Mouse (Mus musculus) intestine, embryonic 14.5 days (tissue): Measurements from ENCODE around the gene Pm20d1. TPM values are rescaled to one million over a fixed set of nuclear protein-coding genes. Genes with fewer than 3 reads are reported as not detected.
A peak's percentile ranks its signal among the peaks of the same experiment; 100 is the strongest.

Source experiments
- ATAC-seq: fragments of 200-750 bp; cut with Nextera tagmentation; replicated peaks from 2 replicates; pipeline ENCODE4 v1.8.0; 2017; ENCODE audit warnings: low read depth, moderate number of reproducible peaks, moderate TSS enrichment, moderate library complexity; ENCODE audit not compliant: low FRiP score, low TSS enrichment
- DNase-seq: peaks from one replicate; pipeline ENCODE4 v3.0.0-alpha.2; 2018; ENCODE audit warnings: low spot score
- H3K27ac ChIP-seq: fragments of 300-500 bp; sonication (generic); 2 replicates; pipeline ENCODE4 v1.5.1; 2014; ENCODE audit warnings: low read depth, mild to moderate bottlenecking, control low read depth
- H3K27me3 ChIP-seq: fragments of 300-500 bp; sonication (generic); replicated peaks from 2 replicates; pipeline ENCODE4 v1.6.1; 2014; ENCODE audit warnings: low read length, control low read depth; ENCODE audit not compliant: control insufficient read depth, insufficient read depth
- H3K36me3 ChIP-seq: fragments of 300-500 bp; sonication (generic); 2 replicates; pipeline ENCODE4 v1.6.1; 2014; ENCODE audit warnings: low read length, control low read depth; ENCODE audit not compliant: control insufficient read depth, insufficient read depth
- H3K4me1 ChIP-seq: fragments of 300-500 bp; sonication (generic); replicated peaks from 2 replicates; pipeline ENCODE4 v1.6.1; 2014; ENCODE audit warnings: low read length, control low read depth, mixed read lengths; ENCODE audit not compliant: control insufficient read depth, insufficient read depth
- H3K4me2 ChIP-seq: fragments of 300-500 bp; sonication (generic); 2 replicates; pipeline ENCODE4 v1.6.1; 2014; ENCODE audit warnings: low read length
- H3K4me3 ChIP-seq: fragments of 300-500 bp; sonication (generic); 2 replicates; pipeline ENCODE4 v1.5.1; 2014; ENCODE audit warnings: low read depth, low read length, control low read depth, mixed read lengths
- H3K9ac ChIP-seq: fragments of 300-500 bp; sonication (generic); 2 replicates; pipeline ENCODE4 v1.6.1; 2014; ENCODE audit warnings: mild to moderate bottlenecking, low read length
- H3K9me3 ChIP-seq: fragments of 300-500 bp; sonication (generic); 2 replicates; pipeline ENCODE4 v1.6.1; 2016; ENCODE audit warnings: low read length, control low read depth; ENCODE audit not compliant: control insufficient read depth
- WGBS: fragments of 180-500 bp; shearing (Covaris S2); extraction: QIAGEN DNeasy Blood & Tissue Kit; methylation state at CpG from one replicate; pipeline ENCODE4 v1.1.7; 2014; 5-methylcytosine and 5-hydroxymethylcytosine counted together
- polyA plus RNA-seq: library from polyadenylated mRNA; unstranded; fragments of >200 nt; fragmentation: Nextera tagmentation; extraction: Ambion mirVana; gene quantifications from 2 replicates; pipeline ENCODE4 v1.2.1, GENCODE M21; 2014

Gene Pm20d1
- polyA plus RNA-seq, 1 experiment from 2014 or later = 1.4 TPM

GRCm38 (mm10) chr1:131757211-131757610, 40.0 kb upstream of the Pm20d1 start:
- Histone ChIP-seq H3K36me3 (no peaks in the 10 kb centered on the region), H3K27me3 (no peaks in the 10 kb centered on the region), H3K4me1 (no peaks in the 10 kb centered on the region), H3K27ac (no peak overlapping the region), H3K9me3 (no peaks in the 10 kb centered on the region), H3K4me3 (no peak overlapping the region), H3K4me2 (no peak overlapping the region), H3K9ac (no peak overlapping the region)
- DNase-seq (no peak), ATAC-seq (no peak)
- WGBS = 92% methylated on average over 6 of the region's 6 CpGs

DNA sequence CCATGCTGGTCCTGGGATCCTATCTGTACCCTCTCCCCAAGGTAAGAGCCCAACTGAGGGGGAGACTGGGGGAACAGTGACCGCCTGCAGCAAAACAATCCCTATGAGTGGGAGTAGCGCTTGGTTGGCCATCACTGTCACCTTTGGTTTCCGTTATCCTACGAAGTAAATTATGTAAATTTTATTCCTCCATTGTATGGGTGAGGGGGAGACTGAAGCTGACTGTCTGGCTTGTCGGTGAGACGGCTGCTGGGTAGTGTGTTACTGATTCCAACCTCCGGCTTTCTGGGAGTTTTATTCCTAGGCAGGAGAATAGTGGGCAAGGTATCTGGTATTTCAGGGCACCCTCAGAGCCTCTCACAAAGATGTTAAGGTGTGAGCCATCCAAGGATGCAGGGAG, 38.4 kb upstream of the Pm20d1 start:
- Histone ChIP-seq H3K36me3 (no peaks in the 10 kb centered on the region), H3K4me1 (no peaks in the 10 kb centered on the region), H3K27ac (no peak overlapping the region), H3K9me3 (no peaks in the 10 kb centered on the region), H3K4me3 (no peak overlapping the region), H3K9ac (no peak overlapping the region), H3K27me3 (no peaks in the 10 kb centered on the region), H3K4me2 (no peak overlapping the region)
- ATAC-seq (no peak), DNase-seq (peak; percentile 24)
- 86% methylated on average over 7 of the region's 7 CpGs for WGBS

GRCm38 (mm10) chr1:131759667-131760427, 37.3 kb upstream of the Pm20d1 start:
- H3K9ac ChIP-seq = no peak overlapping the region
- ATAC-seq (no peak), DNase-seq (peak; percentile 46)
- no peaks in the 10 kb centered on the region for H3K9me3 ChIP-seq
- H3K4me2 ChIP-seq = no peak overlapping the region
- H3K4me1 ChIP-seq = no peaks in the 10 kb centered on the region
- no peaks in the 10 kb centered on the region for H3K27me3 ChIP-seq
- no peaks in the 10 kb centered on the region for H3K36me3 ChIP-seq
- H3K4me3 ChIP-seq = no peak overlapping the region
- H3K27ac ChIP-seq = no peak overlapping the region
- WGBS = 67% methylated on average over 9 of the region's 9 CpGs

- no peak overlapping the region for H3K4me2 ChIP-seq
- peak; percentile 46 for DNase-seq
- no peak overlapping the region for H3K9ac ChIP-seq
- H3K27ac ChIP-seq = no peak overlapping the region
- no peaks in the 10 kb centered on the region for H3K36me3 ChIP-seq
- no peaks in the 10 kb centered on the region for H3K9me3 ChIP-seq
- H3K4me1 ChIP-seq = no peaks in the 10 kb centered on the region
- no peaks in the 10 kb centered on the region for H3K27me3 ChIP-seq
- WGBS = 84% methylated on average over 3 of the region's 3 CpGs
- H3K4me3 ChIP-seq = no peak overlapping the region
- ATAC-seq = no peak
Observed at GRCm38 (mm10) chr1:131760428-131760820, 36.8 kb upstream of the Pm20d1 start.

DNA sequence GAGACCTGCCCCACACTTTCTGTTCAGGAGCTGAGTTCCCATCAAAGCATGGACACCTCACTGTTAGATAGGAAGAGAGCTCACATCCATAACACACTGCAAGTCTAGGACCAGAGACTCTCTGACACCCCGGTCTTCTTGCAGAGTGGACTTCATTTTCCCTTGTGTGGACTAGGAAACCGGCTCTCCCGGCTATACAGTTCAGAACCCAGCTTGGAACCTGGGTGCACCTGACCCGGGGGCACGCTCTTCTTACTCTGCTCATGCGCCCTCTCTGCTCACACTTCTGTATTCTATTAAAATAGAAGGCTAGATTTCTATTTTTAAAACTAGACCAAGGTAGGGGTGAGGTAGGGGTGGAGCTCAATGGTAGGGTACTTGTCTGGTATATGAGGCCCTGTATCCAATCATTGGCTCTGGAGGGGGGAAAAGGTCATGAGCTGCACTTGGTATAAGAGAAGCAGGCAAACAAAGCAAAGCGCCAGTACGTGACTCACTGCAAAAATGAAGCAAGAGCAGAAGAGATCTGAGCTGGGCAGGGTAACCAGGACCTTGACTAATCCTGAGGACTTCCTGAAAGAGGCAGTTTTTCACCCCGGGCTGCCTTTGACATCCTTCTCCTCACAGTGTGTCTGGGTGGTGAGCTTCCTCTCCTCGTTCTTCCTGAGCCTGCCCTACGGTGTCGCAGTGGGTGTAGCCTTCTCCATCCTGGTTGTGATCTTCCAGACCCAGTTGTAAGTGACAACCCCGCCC, 35.9 kb upstream of the Pm20d1 start:
- Histone ChIP-seq H3K4me3 (no peak overlapping the region), H3K27ac (no peak overlapping the region), H3K9ac (no peak overlapping the region), H3K27me3 (no peaks in the 10 kb centered on the region), H3K4me2 (no peak overlapping the region), H3K4me1 (no peaks in the 10 kb centered on the region), H3K9me3 (no peaks in the 10 kb centered on the region), H3K36me3 (no peaks in the 10 kb centered on the region)
- DNase-seq = peak; percentile 40
- 77% methylated on average over 13 of the region's 13 CpGs for WGBS
- ATAC-seq = no peak

GRCm38 (mm10) chr1:131763683-131764082, 33.5 kb upstream of the Pm20d1 start:
- WGBS = 53% methylated on average over 9 of the region's 9 CpGs
- Histone ChIP-seq H3K4me2 (no peak overlapping the region), H3K4me3 (no peak overlapping the region), H3K27ac (no peak overlapping the region), H3K36me3 (no peaks in the 10 kb centered on the region), H3K9me3 (no peaks in the 10 kb centered on the region), H3K27me3 (no peaks in the 10 kb centered on the region), H3K9ac (no peak overlapping the region), H3K4me1 (no peaks in the 10 kb centered on the region)
- no peak for ATAC-seq
- DNase-seq = peak; percentile 47

GRCm38 (mm10) chr1:131764581-131765338, 32.4 kb upstream of the Pm20d1 start:
- DNase-seq (peak; percentile 46), ATAC-seq (no peak)
- WGBS = 58% methylated on average over 8 of the region's 8 CpGs
- Histone ChIP-seq H3K36me3 (no peaks in the 10 kb centered on the region), H3K9me3 (no peaks in the 10 kb centered on the region), H3K4me3 (no peak overlapping the region), H3K4me1 (no peaks in the 10 kb centered on the region), H3K9ac (no peak overlapping the region), H3K27ac (no peak overlapping the region), H3K4me2 (no peak overlapping the region), H3K27me3 (no peaks in the 10 kb centered on the region)

- ATAC-seq (no peak; the same call in 1 of the 2 replicates), DNase-seq (peak; percentile 95)
- Histone ChIP-seq H3K9me3 (no peaks in the 10 kb centered on the region), H3K4me1 (no peaks in the 10 kb centered on the region), H3K27ac (no peak overlapping the region), H3K4me2 (no peak overlapping the region), H3K36me3 (no peaks in the 10 kb centered on the region), H3K27me3 (no peaks in the 10 kb centered on the region), H3K4me3 (no peak overlapping the region), H3K9ac (no peak overlapping the region)
- WGBS = 10% methylated on average over 11 of the region's 11 CpGs
Observed at GRCm38 (mm10) chr1:131765357-131766001, 31.7 kb upstream of the Pm20d1 start.
